Mouse (Mus musculus) liver, embryonic 15.5 days (tissue): ENCODE measurements at regions not wholly inside any gene's neighbourhood (a gene's known extent, or its start where the extent isn't known, plus 50 kb on each side); places are given as distances from the start of the nearest gene placed in this dataset.

Experiments
- ATAC-seq: fragments of 200-750 bp; cut with Nextera tagmentation; 2 replicates; pipeline ENCODE4 v1.8.0; 2017; ENCODE audit warnings: moderate number of reproducible peaks, mild to moderate bottlenecking, moderate library complexity; ENCODE audit not compliant: insufficient read depth
- H3K27ac ChIP-seq: fragments of 300-500 bp; sonication (generic); replicated peaks from 2 replicates; pipeline ENCODE4 v1.5.1; 2015; ENCODE audit warnings: mild to moderate bottlenecking, inconsistent platforms
- H3K27me3 ChIP-seq: fragments of 300-500 bp; sonication (generic); 2 replicates; pipeline ENCODE4 v1.6.1; 2015; ENCODE audit warnings: mild to moderate bottlenecking, inconsistent platforms
- H3K36me3 ChIP-seq: fragments of 300-500 bp; sonication (generic); replicated peaks from 2 replicates; pipeline ENCODE4 v1.6.1; 2015; ENCODE audit warnings: moderate library complexity, mild to moderate bottlenecking, inconsistent platforms
- H3K4me1 ChIP-seq: fragments of 300-500 bp; sonication (generic); replicated peaks from 2 replicates; pipeline ENCODE4 v1.6.1; 2015; ENCODE audit warnings: inconsistent platforms
- H3K4me2 ChIP-seq: fragments of 300-500 bp; sonication (generic); 2 replicates; pipeline ENCODE4 v1.6.1; 2015; ENCODE audit warnings: moderate library complexity, mild to moderate bottlenecking, inconsistent platforms
- H3K4me3 ChIP-seq: fragments of 300-500 bp; sonication (generic); replicated peaks from 2 replicates; pipeline ENCODE4 v1.5.1; 2015; ENCODE audit warnings: mild to moderate bottlenecking, inconsistent platforms
- H3K9ac ChIP-seq: fragments of 300-500 bp; sonication (generic); 2 replicates; pipeline ENCODE4 v1.6.1; 2015; ENCODE audit warnings: moderate library complexity, mild to moderate bottlenecking, inconsistent platforms
- H3K9me3 ChIP-seq: fragments of 300-500 bp; sonication (generic); replicated peaks from 2 replicates; pipeline ENCODE4 v1.6.1; 2016; ENCODE audit warnings: inconsistent platforms
- WGBS: fragments of 180-500 bp; shearing (Covaris S2); methylation state at CpG from one replicate; pipeline ENCODE4 v1.1.7; 2015; ENCODE audit warnings: mixed read lengths; ENCODE audit not compliant: insufficient replicate concordance; 5-methylcytosine and 5-hydroxymethylcytosine counted together

DNA sequence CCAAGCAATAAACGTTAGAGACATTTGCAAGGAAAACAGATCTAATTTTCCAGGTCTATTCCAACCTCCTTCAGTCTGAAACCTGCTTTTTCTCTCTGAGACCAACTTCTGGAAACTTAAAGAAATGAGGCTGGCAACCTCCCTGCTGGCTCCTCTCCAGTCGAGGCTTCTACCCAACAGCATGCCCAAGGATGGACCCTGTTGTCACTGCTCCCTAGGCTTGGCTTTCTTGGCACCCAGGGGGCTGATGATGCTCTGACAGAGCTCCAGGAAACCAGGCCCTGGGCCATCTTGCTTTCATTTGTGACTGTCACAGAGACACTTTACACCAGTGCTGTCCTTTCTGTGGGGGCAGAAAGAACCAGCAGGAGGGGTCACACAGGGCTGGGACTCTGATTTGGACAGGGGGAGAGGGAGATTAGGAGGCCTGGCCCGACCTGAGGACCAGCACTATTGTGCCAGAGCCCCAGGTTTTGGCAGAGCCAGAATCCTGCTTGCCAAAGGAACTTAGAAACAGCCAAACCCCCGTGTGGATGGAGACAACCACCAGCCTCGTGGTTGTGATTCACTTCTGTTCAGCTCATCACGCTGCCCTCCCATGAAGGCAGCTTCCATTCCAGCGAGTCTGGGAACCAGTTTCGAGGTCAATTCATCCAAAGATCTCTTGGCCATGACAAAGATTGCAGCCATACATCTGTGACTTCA lies 105.5 kb downstream of the Gm826 start:
- Histone ChIP-seq H3K36me3 (no peaks in the 10 kb centered on the region), H3K9ac (no peak overlapping the region), H3K9me3 (no peaks in the 10 kb centered on the region), H3K27me3 (no peaks in the 10 kb centered on the region), H3K4me3 (no peak overlapping the region), H3K4me2 (no peak overlapping the region), H3K27ac (no peak overlapping the region), H3K4me1 (no peaks in the 10 kb centered on the region; the same call in 1 of the 2 replicates)
- WGBS, result 43% methylated on average over 8 of the region's 8 CpGs
- ATAC-seq, result no peak

DNA sequence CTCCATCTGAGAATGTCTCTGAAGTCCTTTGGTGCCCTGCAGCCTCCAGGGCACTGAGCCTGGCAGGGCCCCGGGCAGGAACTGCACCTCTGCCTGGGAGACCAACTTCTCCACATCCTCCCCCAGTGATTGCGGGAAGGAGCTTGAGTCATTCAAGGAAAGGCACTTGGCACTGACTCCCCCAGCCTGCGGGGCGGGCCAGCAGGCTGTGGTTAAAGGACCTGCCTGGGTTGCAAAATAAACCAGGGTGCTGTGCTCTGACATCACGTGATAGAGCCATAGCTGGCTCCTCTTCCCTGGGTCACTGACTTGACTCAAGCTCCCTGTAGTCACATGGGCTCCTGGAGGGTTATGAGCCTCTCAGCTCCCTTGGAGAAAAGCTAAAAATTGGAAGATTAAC lies 108.5 kb downstream of the Gm826 start:
- 45% methylated on average over 5 of the region's 5 CpGs for WGBS
- no peaks in the 10 kb centered on the region for H3K9me3 ChIP-seq
- 0 out of 2 replicates have a peak, but pooled peaks have one; percentile 18 for ATAC-seq
- H3K9ac ChIP-seq, result no peak overlapping the region
- H3K4me2 ChIP-seq, result no peak overlapping the region
- no peaks in the 10 kb centered on the region for H3K27me3 ChIP-seq
- H3K4me3 ChIP-seq, result no peak overlapping the region
- no peaks in the 10 kb centered on the region for H3K36me3 ChIP-seq
- no peak overlapping the region for H3K27ac ChIP-seq
- H3K4me1 ChIP-seq, result no peaks in the 10 kb centered on the region; the same call in 1 of the 2 replicates

DNA sequence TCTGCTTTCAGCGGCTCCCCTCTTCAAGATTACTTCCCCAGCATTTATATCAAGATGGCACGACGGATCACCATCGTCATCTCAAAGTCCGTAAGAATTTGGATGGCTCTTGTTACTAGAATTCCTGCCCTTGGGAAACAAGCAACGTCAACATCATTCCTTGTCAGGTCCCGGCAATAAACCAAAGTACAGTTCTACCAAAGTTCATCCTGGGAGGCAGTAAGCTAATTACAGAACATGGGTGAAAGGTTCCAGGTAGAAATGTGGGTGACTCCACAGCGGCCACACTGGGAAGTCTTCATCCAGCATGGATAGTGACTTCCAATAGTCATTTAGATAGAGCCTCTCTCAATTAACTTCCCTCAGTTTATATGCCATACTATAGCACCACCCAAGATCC lies 110.6 kb downstream of the Gm826 start:
- Histone ChIP-seq H3K27ac (no peak overlapping the region), H3K9me3 (no peaks in the 10 kb centered on the region), H3K4me1 (no peaks in the 10 kb centered on the region; the same call in 1 of the 2 replicates), H3K27me3 (no peaks in the 10 kb centered on the region), H3K36me3 (no peaks in the 10 kb centered on the region), H3K4me3 (no peak overlapping the region), H3K9ac (no peak overlapping the region), H3K4me2 (no peak overlapping the region)
- ATAC-seq, result no peak
- 69% methylated on average over 8 of the region's 8 CpGs for WGBS

DNA sequence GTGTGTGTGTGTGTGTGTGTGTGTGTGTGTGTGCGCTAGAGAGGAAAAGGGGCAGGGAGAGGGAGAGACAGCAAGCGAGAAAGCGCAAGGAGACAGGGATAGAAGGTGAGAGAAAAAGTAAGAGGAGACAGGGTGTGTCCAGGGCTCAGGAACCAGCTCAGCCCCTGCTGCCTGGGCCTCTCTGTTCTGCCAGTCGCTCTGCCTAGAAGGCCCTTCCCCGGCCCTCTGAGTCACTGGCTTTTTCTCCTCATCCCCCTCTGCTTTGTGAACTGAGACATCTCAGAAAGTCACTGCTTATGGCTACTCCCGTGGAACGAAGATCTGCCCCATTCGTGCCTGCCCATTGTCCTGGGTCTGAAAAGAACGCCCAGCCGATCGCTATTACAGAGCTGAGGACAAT lies 112.2 kb downstream of the Gm826 start:
- Histone ChIP-seq H3K4me1 (no peaks in the 10 kb centered on the region; the same call in 1 of the 2 replicates), H3K36me3 (no peaks in the 10 kb centered on the region), H3K27me3 (no peaks in the 10 kb centered on the region), H3K4me3 (no peak overlapping the region), H3K9me3 (no peaks in the 10 kb centered on the region), H3K27ac (no peak overlapping the region), H3K9ac (no peak overlapping the region), H3K4me2 (no peak overlapping the region)
- ATAC-seq, result no peak
- WGBS, result 72% methylated on average over 10 of the region's 11 CpGs

DNA sequence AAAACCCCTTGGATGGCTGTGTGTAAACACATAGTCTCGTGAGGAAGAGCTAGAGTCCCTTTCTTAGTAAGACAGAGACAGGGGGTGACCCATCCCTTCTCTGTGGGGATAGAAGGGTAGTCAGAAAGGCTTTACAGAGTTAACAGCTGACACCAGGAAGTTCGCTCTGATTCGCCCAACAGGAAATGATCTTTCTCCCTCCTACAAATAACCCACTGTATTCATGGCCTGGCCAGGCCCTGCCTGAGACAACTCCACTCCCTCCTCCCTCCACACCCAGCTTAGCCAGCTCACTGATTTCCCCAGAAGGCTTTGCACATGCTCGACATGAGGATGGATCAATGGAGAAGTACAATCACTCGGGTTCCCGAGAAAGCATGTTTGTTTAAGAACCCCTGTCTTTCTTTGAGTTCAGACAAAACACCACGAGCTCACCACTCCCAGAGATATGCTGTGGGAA lies 113.4 kb downstream of the Gm826 start:
- Histone ChIP-seq H3K9me3 (no peaks in the 10 kb centered on the region), H3K27ac (no peak overlapping the region), H3K4me3 (no peak overlapping the region), H3K9ac (no peak overlapping the region), H3K36me3 (no peaks in the 10 kb centered on the region), H3K4me2 (no peak overlapping the region), H3K4me1 (no peaks in the 10 kb centered on the region; the same call in 1 of the 2 replicates), H3K27me3 (no peaks in the 10 kb centered on the region)
- 19% methylated on average over 7 of the region's 7 CpGs for WGBS
- no peak for ATAC-seq

DNA sequence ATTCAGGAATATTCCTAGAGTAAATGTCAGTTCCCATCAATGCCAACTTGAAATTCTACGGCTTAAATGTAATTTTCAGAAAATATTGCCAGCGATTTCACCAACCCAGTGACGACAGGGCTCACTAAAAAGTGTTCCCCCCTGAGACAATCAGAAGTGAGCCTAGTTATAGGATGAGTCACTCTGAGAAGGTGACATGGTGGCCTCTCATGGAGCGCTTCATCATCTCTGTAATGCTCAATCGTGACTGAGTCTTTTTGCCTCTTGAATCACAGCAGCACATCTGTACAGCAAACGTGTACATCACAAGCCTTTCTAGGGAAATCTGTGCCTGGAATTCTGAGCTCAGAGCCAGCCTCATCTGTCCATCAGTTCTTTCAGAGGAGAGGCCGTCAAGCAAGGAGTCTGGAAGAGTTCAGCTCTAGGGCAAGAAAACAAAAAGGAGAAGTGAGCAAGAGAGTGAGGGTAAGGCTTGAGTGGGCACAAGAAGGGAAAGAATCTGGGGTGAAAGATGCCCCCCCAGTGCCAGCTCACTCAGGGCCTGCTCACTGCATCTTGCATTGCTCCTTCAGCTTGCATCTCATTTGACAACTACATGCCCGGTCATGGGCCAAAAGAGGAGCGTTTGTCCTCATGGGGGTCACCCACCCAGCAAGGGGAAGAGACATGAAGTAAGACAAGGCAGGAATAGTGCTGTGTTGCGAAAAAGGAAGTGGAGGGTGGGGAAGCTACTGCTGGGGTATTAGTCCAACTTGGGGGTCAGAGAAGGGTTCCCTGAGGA lies 119.7 kb downstream of the Gm826 start:
- Histone ChIP-seq H3K27ac (no peak overlapping the region), H3K4me3 (no peak overlapping the region), H3K9ac (no peak overlapping the region), H3K4me1 (no peaks in the 10 kb centered on the region), H3K4me2 (no peak overlapping the region), H3K9me3 (no peaks in the 10 kb centered on the region), H3K27me3 (no peaks in the 10 kb centered on the region), H3K36me3 (no peaks in the 10 kb centered on the region)
- peak; percentile 37; the same call in 1 of the 2 replicates for ATAC-seq
- WGBS, result 57% methylated on average over 10 of the region's 10 CpGs

DNA sequence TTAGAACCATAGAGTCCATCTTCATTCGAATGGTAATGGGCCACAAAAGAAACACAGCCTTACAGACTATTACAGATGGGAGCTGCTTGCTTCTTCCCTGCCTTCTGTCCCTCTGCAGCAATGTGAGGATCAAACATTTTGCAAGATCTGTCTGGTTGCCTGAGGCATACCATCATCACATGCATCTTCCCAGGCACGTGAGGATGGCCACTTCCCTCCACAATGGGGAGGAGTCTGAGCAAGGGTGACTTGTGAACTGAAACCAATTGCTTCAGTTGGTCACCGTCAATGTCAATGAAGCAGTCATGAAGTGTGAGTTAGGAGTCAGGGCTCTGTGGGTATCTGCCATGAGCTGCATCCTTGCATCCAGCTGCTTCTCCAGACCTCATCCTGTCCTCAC lies 123.5 kb downstream of the Gm826 start:
- Histone ChIP-seq H3K4me3 (no peak overlapping the region), H3K9me3 (no peaks in the 10 kb centered on the region), H3K4me1 (no peaks in the 10 kb centered on the region), H3K27me3 (no peaks in the 10 kb centered on the region), H3K4me2 (no peak overlapping the region), H3K36me3 (no peaks in the 10 kb centered on the region), H3K9ac (no peak overlapping the region), H3K27ac (no peak overlapping the region)
- no peak for ATAC-seq
- 39% methylated on average over 3 of the region's 3 CpGs for WGBS

DNA sequence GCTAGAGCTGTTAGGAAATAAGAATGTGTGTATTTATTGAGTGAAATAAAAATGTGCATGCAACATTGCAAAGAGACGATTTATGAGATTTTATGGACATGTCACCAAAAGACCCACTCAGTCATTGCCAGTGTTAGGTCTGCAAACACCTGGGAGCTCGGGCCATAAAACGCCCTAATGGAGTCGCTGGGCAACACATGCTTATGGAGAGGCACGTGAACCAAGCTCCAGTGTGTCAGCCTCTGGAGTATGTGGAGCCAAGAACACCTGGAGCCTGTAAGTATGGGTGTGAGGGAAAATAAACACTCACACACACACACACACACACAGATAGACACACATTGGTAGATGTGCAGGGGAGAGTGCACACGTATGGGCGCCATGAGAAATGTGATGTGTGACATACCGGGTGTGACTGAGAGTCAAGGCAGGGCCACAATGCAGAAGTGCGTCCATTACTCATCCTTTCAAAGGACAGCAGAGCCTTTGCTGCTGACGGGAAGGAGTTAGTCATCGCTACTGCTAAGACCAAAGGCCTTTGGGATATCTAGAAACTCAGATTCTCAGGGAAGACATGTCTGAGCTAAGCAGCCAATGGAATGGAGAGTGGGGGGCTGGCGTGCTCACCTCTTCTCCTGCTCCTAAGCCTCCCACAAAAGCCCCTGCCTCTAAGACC lies 124.2 kb downstream of the Gm826 start:
- WGBS, result 67% methylated on average over 12 of the region's 12 CpGs
- Histone ChIP-seq H3K27ac (no peak overlapping the region), H3K4me2 (no peak overlapping the region), H3K27me3 (no peaks in the 10 kb centered on the region), H3K9ac (no peak overlapping the region), H3K36me3 (no peaks in the 10 kb centered on the region), H3K9me3 (no peaks in the 10 kb centered on the region), H3K4me1 (no peaks in the 10 kb centered on the region), H3K4me3 (no peak overlapping the region)
- no peak for ATAC-seq

DNA sequence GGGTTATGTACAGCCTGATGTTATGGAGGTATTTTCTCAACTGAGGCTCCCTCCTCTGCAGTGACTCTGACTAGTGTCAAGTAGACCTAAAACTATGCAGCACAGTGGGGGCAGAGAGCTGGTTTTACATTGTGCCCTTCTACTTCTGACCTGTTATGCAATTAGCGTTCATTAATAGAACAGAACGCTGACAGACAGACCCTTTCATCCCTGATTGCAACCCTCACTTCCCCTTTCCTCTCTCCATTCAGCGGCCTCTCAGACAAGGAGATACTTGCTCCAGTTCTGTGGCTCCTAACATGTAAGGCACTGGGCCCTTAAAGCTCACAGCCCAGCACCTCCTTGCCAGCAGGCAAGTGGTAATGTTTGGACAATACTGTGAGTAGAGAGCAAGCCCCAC lies 125.7 kb downstream of the Gm826 start:
- WGBS, result 7% methylated on average over 3 of the region's 3 CpGs
- ATAC-seq, result no peak
- Histone ChIP-seq H3K4me1 (no peaks in the 10 kb centered on the region), H3K9ac (no peak overlapping the region), H3K4me2 (no peak overlapping the region), H3K27me3 (no peaks in the 10 kb centered on the region), H3K9me3 (no peaks in the 10 kb centered on the region), H3K36me3 (no peaks in the 10 kb centered on the region), H3K4me3 (no peak overlapping the region), H3K27ac (no peak overlapping the region)

DNA sequence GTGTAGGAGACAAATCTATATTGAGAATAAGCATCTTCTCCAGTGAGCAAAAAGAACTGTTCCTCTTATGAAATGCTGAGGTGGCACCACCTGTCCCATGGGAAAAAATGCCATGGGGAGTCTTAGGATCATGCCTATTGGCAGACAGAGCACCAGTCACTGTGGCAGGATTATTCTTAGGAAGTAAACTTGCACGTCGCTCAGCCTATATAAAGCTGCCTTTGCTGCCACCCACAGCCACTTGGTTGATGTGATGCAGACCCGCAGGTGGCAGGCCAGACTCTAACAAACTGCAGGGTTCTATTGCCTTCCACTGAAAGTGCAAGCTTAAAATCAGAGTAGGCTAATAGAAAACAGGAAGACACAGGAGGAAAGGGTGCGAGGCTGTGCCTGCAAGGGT lies 126.7 kb downstream of the Gm826 start:
- ATAC-seq, result no peak
- Histone ChIP-seq H3K27ac (no peak overlapping the region), H3K9me3 (no peaks in the 10 kb centered on the region), H3K4me2 (no peak overlapping the region), H3K9ac (no peak overlapping the region), H3K4me3 (no peak overlapping the region), H3K36me3 (no peaks in the 10 kb centered on the region), H3K27me3 (no peaks in the 10 kb centered on the region), H3K4me1 (no peaks in the 10 kb centered on the region)
- 52% methylated on average over 4 of the region's 4 CpGs for WGBS

DNA sequence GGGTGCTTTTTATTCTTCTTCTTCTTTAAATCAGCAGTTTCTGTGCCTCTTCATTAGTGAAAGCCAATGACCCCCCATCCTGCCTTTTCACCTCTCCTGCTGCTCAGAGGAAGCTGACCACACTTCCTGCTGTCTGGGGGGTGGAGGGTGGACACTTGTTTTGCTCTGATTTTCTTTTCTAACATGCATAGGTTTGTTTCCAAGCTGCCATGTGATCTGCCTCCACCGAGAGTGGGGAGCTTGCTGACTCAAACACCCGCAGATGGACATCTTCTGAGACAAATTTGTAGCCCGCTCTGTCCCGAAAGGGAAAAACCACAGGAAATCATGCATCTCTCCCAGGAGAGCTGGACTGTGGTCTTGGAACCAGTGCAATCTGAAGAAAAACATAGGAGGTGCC lies 141.3 kb downstream of the Gm826 start:
- Histone ChIP-seq H3K4me2 (no peak overlapping the region), H3K36me3 (no peaks in the 10 kb centered on the region), H3K9ac (no peak overlapping the region), H3K4me3 (no peak overlapping the region), H3K9me3 (no peaks in the 10 kb centered on the region), H3K27me3 (no peaks in the 10 kb centered on the region), H3K27ac (no peak overlapping the region), H3K4me1 (no peaks in the 10 kb centered on the region)
- 46% methylated on average over 4 of the region's 4 CpGs for WGBS
- ATAC-seq, result no peak
